In genomic region chr4:34616146-34616545, GRCm38 (mm10) we compare ENCODE assay signal across 10 mouse cellular contexts. TPM values are rescaled to one million over a fixed set of nuclear protein-coding genes. Genes with fewer than 3 reads are reported as not detected.
DNase-seq lines count a peak whose midpoint lies in the region; ATAC-seq lines count a peak whose summit lies in the region.
"Had no signal": no experiment of that assay in that cellular context is flagged by ENCODE, and none has a peak within 500 bp of the region (broad histone marks: within the 10 kb centered on the region; RNA-seq: fewer than 3 reads in every experiment).

No protein-coding gene starts in this region.

- H3K27me3 ChIP-seq in lung, embryonic 15.5 days = no peaks in the 10 kb centered on the region
- no peaks in the 10 kb centered on the region for H3K27me3 ChIP-seq in forebrain, embryonic 13.5 days
- H3K27me3 ChIP-seq in limb, embryonic 12.5 days = no peaks in the 10 kb centered on the region
- no peaks in the 10 kb centered on the region for H3K27me3 ChIP-seq in stomach, embryonic 14.5 days (ENCODE audit: control insufficient read depth, insufficient read depth, low read length)

- H3K4me1 ChIP-seq in lung, embryonic 15.5 days = peaks cover 22% of the 10 kb centered on the region
- peaks cover 26% of the 10 kb centered on the region for H3K4me1 ChIP-seq in forebrain, embryonic 13.5 days
- peaks cover 22% of the 10 kb centered on the region for H3K4me1 ChIP-seq in limb, embryonic 12.5 days (replicated peaks)
- peaks cover 16% of the 10 kb centered on the region for H3K4me1 ChIP-seq in stomach, embryonic 14.5 days (ENCODE audit: control insufficient read depth, insufficient read depth, low read length)

- no peak for ATAC-seq in lung, embryonic 15.5 days (ENCODE audit: borderline replicate concordance, extremely low read depth, low FRiP score, low TSS enrichment)
- ATAC-seq in forebrain, embryonic 13.5 days = no peak
- ATAC-seq in limb, embryonic 12.5 days (ENCODE audit: insufficient number of reproducible peaks, insufficient read depth, low FRiP score, low TSS enrichment, low read depth) = no peak
- ATAC-seq in stomach, embryonic 14.5 days (ENCODE audit: insufficient number of reproducible peaks, insufficient read depth, low FRiP score, low read depth) = no peak

- peak overlapping the region; percentile 80 for H3K4me2 ChIP-seq in lung, embryonic 15.5 days
- peak overlapping the region; percentile 94 for H3K4me2 ChIP-seq in forebrain, embryonic 13.5 days
- peak overlapping the region; percentile 79 for H3K4me2 ChIP-seq in limb, embryonic 12.5 days
- H3K4me2 ChIP-seq in stomach, embryonic 14.5 days (replicated peaks; ENCODE audit: low read depth, low read length) = peak overlapping the region; percentile 63

- no peak overlapping the region for H3K9ac ChIP-seq in lung, embryonic 15.5 days
- peak overlapping the region; percentile 89 for H3K9ac ChIP-seq in forebrain, embryonic 13.5 days
- peak overlapping the region; percentile 85; the same call in 1 of the 2 replicates for H3K9ac ChIP-seq in limb, embryonic 12.5 days (replicated peaks)
- H3K9ac ChIP-seq in stomach, embryonic 14.5 days (replicated peaks; ENCODE audit: low read depth, low read length) = no peak overlapping the region; the same call in 1 of the 2 replicates

- DNase-seq in lung, postnatal 4 days = no peak
- DNase-seq in right cerebral cortex, postnatal 14 days = no peak
- no peak for DNase-seq in layer of hippocampus, adult 9-10 months (ENCODE audit: low spot score)
- DNase-seq in spleen, postnatal 36 days (ENCODE audit: low spot score in 2 of 2) = no peak
- DNase-seq: adrenal gland, postnatal 25 days; right cerebral cortex, postnatal 4 days had no signal

- H3K4me3 ChIP-seq in lung, embryonic 15.5 days = peak overlapping the region; percentile 85
- peak overlapping the region; percentile 84 for H3K4me3 ChIP-seq in forebrain, embryonic 13.5 days
- H3K4me3 ChIP-seq in limb, embryonic 12.5 days (replicated peaks) = peak overlapping the region; percentile 73
- no peak overlapping the region for H3K4me3 ChIP-seq in stomach, embryonic 14.5 days (ENCODE audit: low read depth, low read length)

- WGBS in lung, embryonic 15.5 days = 67% methylated on average over 8 of the region's 8 CpGs
- 35% methylated on average over 8 of the region's 8 CpGs for WGBS in forebrain, embryonic 13.5 days
- WGBS in limb, embryonic 12.5 days = 76% methylated on average over 8 of the region's 8 CpGs
- WGBS in stomach, embryonic 14.5 days = 64% methylated on average over 8 of the region's 8 CpGs

- no peaks in the 10 kb centered on the region for H3K36me3 ChIP-seq in lung, embryonic 15.5 days
- no peaks in the 10 kb centered on the region for H3K36me3 ChIP-seq in forebrain, embryonic 13.5 days (ENCODE audit: poor library complexity, severe bottlenecking)
- peaks cover 5% of the 10 kb centered on the region; the same call in 1 of the 2 replicates for H3K36me3 ChIP-seq in limb, embryonic 12.5 days
- H3K36me3 ChIP-seq in stomach, embryonic 14.5 days (ENCODE audit: control insufficient read depth, insufficient read depth, low read length) = no peaks in the 10 kb centered on the region; the same call in 1 of the 2 replicates

- no peaks in the 10 kb centered on the region for H3K9me3 ChIP-seq in lung, embryonic 15.5 days
- H3K9me3 ChIP-seq in forebrain, embryonic 13.5 days (replicated peaks) = no peaks in the 10 kb centered on the region
- no peaks in the 10 kb centered on the region for H3K9me3 ChIP-seq in limb, embryonic 12.5 days
- H3K9me3 ChIP-seq in stomach, embryonic 14.5 days (ENCODE audit: control insufficient read depth, low read depth, low read length) = no peaks in the 10 kb centered on the region

- H3K27ac ChIP-seq in lung, embryonic 15.5 days = no peak overlapping the region
- H3K27ac ChIP-seq in forebrain, embryonic 13.5 days = no peak overlapping the region
- no peak overlapping the region for H3K27ac ChIP-seq in limb, embryonic 12.5 days
- H3K27ac ChIP-seq in stomach, embryonic 14.5 days (ENCODE audit: low read length) = no peak overlapping the region

RNA-seq across cellular contexts. Expression of gene Rars2, which starts 1.4 kb away (rescaled TPM):
- polyA plus RNA-seq in lung, embryonic 15.5 days (2015; fragmentation: Nextera tagmentation; extraction: Ambion mirVana) = 60.8 and 61.0 TPM in 2 replicates
- polyA plus RNA-seq in forebrain, embryonic 13.5 days (2015; fragmentation: Nextera tagmentation; extraction: Ambion mirVana) = 68.7 TPM in 2 replicates
- 70.1 and 71.6 TPM in 2 replicates for polyA plus RNA-seq in limb, embryonic 12.5 days (2016; fragmentation: Nextera tagmentation; extraction: Ambion mirVana)
- polyA plus RNA-seq in stomach, embryonic 14.5 days (2014; fragmentation: Nextera tagmentation; extraction: Ambion mirVana) = 67.5 and 68.1 TPM in 2 replicates

RNA-seq across cellular contexts. Expression of gene Orc3, which starts 1.4 kb away (rescaled TPM):
- 84.7 and 93.2 TPM in 2 replicates for polyA plus RNA-seq in lung, embryonic 15.5 days (2015; fragmentation: Nextera tagmentation; extraction: Ambion mirVana)
- polyA plus RNA-seq in forebrain, embryonic 13.5 days (2015; fragmentation: Nextera tagmentation; extraction: Ambion mirVana) = 91.7 and 97.2 TPM in 2 replicates
- 105 and 109 TPM in 2 replicates for polyA plus RNA-seq in limb, embryonic 12.5 days (2016; fragmentation: Nextera tagmentation; extraction: Ambion mirVana)
- polyA plus RNA-seq in stomach, embryonic 14.5 days (2014; fragmentation: Nextera tagmentation; extraction: Ambion mirVana) = 102 and 105 TPM in 2 replicates

Comparison
In these comparisons a context has a peak if more than half of its experiments do, and no peak if none do; other contexts are left out.
1. H3K9ac ChIP-seq: peak in forebrain, embryonic 13.5 days (single experiment) and limb, embryonic 12.5 days (single experiment); none in lung, embryonic 15.5 days (single experiment) and stomach, embryonic 14.5 days (single experiment).
2. Peak in every context shown above with its lines, with median percentiles within 50 percentile points of each other: H3K4me2 ChIP-seq.